Mouse (Mus musculus) hindbrain, embryonic 13.5 days (tissue): ENCODE results near the gene Trp53tg5. TPM values are rescaled to one million over a fixed set of nuclear protein-coding genes. Genes with fewer than 3 reads are reported as not detected.

Source experiments
- ATAC-seq: fragments of 200-750 bp; cut with Nextera tagmentation; 2 replicates; pipeline ENCODE4 v1.8.0; 2017; ENCODE audit warnings: moderate TSS enrichment; ENCODE audit not compliant: low FRiP score
- H3K27ac ChIP-seq: fragments of 300-500 bp; sonication (generic); 2 replicates; pipeline ENCODE4 v1.5.1; 2015; ENCODE audit warnings: inconsistent platforms, mild to moderate bottlenecking, moderate library complexity
- H3K27me3 ChIP-seq: fragments of 300-500 bp; sonication (generic); 2 replicates; pipeline ENCODE4 v1.6.1; 2015; ENCODE audit warnings: mild to moderate bottlenecking, inconsistent platforms
- H3K36me3 ChIP-seq: fragments of 300-500 bp; sonication (generic); 2 replicates; pipeline ENCODE4 v1.6.1; 2015; ENCODE audit warnings: mild to moderate bottlenecking, inconsistent platforms
- H3K4me1 ChIP-seq: fragments of 300-500 bp; sonication (generic); replicated peaks from 2 replicates; pipeline ENCODE4 v1.6.1; 2015; ENCODE audit warnings: inconsistent platforms
- H3K4me2 ChIP-seq: fragments of 300-500 bp; sonication (generic); 2 replicates; pipeline ENCODE4 v1.6.1; 2015; ENCODE audit warnings: inconsistent platforms, mild to moderate bottlenecking, moderate library complexity
- H3K4me3 ChIP-seq: fragments of 300-500 bp; sonication (generic); 2 replicates; pipeline ENCODE4 v1.5.1; 2015; ENCODE audit warnings: mild to moderate bottlenecking, inconsistent platforms
- H3K9ac ChIP-seq: fragments of 300-500 bp; sonication (generic); 2 replicates; pipeline ENCODE4 v1.6.1; 2015; ENCODE audit warnings: mild to moderate bottlenecking, inconsistent platforms
- H3K9me3 ChIP-seq: fragments of 300-500 bp; sonication (generic); 2 replicates; pipeline ENCODE4 v1.6.1; 2016; ENCODE audit warnings: inconsistent platforms
- WGBS: fragments of 180-500 bp; shearing (Covaris S2); methylation state at CpG from one replicate; pipeline ENCODE4 v1.1.7; 2015; 5-methylcytosine and 5-hydroxymethylcytosine counted together
- polyA plus RNA-seq: library from polyadenylated mRNA; unstranded; fragments of >200 nt; fragmentation: Nextera tagmentation; extraction: Ambion mirVana; gene quantifications from 2 replicates; pipeline ENCODE4 v1.2.1, GENCODE M21; 2015

Trp53tg5 gene
- 0.18 TPM in 1 of 2 replicates, not detected in the other for polyA plus RNA-seq

DNA sequence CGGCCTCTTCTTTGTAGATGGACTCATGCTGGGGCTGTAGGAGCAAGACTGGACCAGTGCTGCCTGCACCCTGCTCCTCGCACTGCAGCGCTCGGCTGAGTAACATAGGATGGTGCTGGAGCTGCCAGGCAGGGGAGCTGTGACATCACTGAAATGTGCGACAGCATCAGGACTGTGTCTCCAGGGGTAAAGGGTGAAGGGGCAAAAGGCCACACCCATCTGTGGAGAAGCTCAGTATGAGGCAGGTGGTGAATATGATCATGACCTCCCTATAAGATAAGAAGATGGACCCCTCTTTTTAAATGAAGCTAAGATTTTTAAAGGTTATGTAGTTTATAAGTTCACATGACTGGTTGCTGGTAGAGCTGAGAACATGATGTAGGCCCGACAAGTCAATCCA lies at the start of gene Trp53tg5:
Gene Trp53tg5 (minus strand): TSS at position 101 of the 400 bp plus-strand sequence.
- ATAC-seq = no peak
- Histone ChIP-seq H3K27ac (no peak within 1 kb of the TSS), H3K27me3 (no peaks in the 10 kb centered on the region), H3K9me3 (no peaks in the 10 kb centered on the region), H3K4me3 (no peak within 1 kb of the TSS), H3K9ac (no peak within 1 kb of the TSS), H3K4me1 (no peaks in the 10 kb centered on the region), H3K36me3 (peaks cover 69% of the 10 kb centered on the region), H3K4me2 (no peak within 1 kb of the TSS)
- 89% methylated on average over 6 of the region's 6 CpGs for WGBS

DNA sequence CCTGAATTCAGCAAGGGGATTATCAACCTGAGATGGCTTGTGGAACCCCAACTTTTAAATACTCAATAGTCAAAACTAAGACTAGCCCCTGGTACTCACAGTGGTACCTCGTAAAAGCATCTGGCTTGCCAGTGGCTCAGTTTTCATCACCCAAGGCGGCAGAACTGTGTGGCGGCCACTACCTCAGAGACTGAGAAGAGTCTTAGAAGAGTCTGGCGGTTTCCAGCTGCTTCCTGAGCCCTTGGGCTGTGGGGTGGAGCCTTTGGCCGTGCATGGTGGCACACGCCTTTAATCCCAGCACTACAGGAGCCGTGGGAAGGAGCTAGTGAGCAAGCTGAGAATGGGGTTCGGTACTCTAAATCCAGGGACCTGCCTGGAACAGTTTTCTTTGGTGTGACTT lies 48.8 kb upstream of the Trp53tg5 start:
- Histone ChIP-seq H3K4me1 (peaks cover 9% of the 10 kb centered on the region; the same call in 1 of the 2 replicates), H3K27me3 (peaks cover 4% of the 10 kb centered on the region), H3K4me2 (no peak overlapping the region), H3K4me3 (no peak overlapping the region), H3K9me3 (0 out of 2 replicates have a peak, but pooled peaks cover 8% of the 10 kb centered on the region), H3K9ac (no peak overlapping the region), H3K36me3 (no peaks in the 10 kb centered on the region), H3K27ac (no peak overlapping the region)
- 38% methylated on average over 8 of the region's 8 CpGs for WGBS
- ATAC-seq = no peak

DNA sequence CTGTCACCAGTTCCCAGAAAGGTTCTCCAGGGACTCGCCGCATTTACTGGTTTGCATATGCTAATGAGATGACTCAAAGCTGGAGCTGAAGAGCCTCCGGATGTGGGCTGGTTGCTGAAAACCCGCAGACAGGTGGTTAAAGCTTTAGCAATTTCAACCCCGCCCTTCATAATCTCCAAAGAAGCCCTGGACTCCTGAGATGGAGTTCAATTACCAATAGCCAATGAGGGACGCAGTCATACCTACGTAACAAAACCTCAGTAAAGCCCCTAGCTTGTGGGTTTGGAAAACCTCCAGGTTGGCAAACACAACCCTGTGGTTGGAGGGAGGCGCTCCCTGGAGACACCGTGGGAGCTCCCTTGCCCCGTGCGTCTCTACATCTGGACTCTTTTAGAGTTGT lies 48.3 kb upstream of the Trp53tg5 start:
- 11% methylated on average over 11 of the region's 11 CpGs for WGBS
- no peak for ATAC-seq

DNA sequence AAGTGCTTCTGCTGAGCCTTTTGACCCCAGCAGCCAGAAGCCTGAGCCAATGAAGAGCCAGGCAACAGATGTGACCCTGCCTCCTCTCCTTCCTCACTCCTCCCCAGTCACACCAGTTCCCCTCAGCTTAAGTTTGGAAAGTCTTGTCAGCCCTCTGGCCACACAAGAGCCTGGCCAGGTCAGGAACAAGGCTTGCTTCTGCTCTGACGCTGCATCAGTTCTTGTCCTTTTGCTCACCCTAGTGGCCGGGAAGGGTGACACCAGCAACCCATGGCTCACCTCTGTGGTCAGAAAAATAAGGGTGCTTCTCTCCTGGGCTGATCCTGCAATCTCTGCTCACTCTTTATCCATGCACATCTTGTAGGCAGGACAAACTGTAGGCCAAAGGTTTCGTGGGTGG lies 47.3 kb upstream of the Trp53tg5 start:
- ATAC-seq = no peak
- Histone ChIP-seq H3K27me3 (peaks cover 4% of the 10 kb centered on the region), H3K4me1 (peaks cover 9% of the 10 kb centered on the region; the same call in 1 of the 2 replicates), H3K36me3 (no peaks in the 10 kb centered on the region), H3K4me2 (no peak overlapping the region), H3K9ac (no peak overlapping the region), H3K9me3 (no peaks in the 10 kb centered on the region), H3K4me3 (no peak overlapping the region), H3K27ac (no peak overlapping the region)
- 15% methylated on average over 3 of the region's 3 CpGs for WGBS

More for the DNA sequence above, 48.3 kb upstream of the Trp53tg5 start:
- Histone ChIP-seq H3K36me3 (no peaks in the 10 kb centered on the region), H3K4me2 (no peak overlapping the region), H3K27me3 (peaks cover 4% of the 10 kb centered on the region), H3K9ac (no peak overlapping the region), H3K4me1 (peaks cover 9% of the 10 kb centered on the region; the same call in 1 of the 2 replicates), H3K9me3 (0 out of 2 replicates have a peak, but pooled peaks cover 6% of the 10 kb centered on the region), H3K27ac (no peak overlapping the region), H3K4me3 (no peak overlapping the region)

DNA sequence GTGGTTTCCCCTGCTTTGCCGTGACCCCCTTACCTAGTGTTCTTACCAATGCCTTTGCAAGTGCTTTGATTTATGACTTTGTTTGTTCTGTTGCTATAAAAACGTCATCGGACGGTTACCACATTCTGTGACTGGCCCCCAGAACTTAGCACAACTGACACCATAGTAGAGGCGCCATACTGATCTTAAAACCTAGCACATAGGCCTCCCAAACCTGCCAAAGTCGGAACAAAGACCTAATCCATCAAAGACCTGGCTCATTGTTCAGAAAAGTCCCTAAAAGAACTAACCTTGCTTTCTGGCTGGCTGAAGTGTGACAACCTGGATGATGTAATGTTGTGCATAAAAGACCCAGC lies 45.6 kb upstream of the Trp53tg5 start:
- H3K4me3 ChIP-seq = no peak overlapping the region
- ATAC-seq = no peak

DNA sequence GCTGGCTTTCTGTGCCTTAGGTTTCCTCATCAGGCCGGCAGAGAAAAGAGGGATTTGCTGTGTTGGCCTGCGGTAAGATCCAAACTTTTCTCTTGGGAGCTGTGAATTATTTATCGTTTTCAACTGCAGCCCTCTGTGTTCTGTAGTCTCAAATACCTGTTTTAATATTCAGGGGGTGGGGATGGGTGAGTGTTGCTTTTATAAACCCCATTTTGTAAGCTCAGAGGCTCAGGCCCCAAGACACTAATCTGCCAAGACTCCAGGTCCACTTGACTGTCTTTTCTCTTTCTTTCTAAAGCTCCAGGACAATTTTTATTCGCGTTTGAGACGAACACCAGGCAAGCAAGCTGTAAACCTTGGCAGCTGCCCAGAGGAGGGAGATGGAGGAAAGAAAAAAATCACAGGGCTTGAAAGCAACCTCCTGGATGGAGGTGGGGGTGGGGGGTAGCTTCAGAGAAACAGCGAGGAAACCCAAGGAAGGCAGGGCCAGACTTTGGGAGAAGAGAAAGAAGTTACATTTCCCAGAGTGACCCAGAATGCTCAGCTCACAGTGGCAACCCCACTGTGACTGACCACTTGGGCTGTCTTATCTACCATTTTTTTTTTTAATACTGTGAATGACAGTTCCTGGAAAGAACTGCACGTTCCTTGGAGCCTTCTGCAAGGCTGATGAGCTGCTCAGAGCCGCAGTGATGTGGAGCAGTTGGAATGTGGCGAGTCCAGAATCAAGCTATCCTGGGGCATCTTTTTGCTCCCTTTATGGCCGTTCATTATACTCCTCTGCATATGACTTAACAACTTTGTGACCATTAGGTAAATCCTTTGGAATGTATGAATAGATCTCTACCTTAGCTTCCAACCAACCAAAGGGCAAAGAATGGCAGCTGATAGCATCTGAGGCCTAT lies 45.0 kb upstream of the Trp53tg5 start:
- Histone ChIP-seq H3K27ac (no peak overlapping the region), H3K9ac (no peak overlapping the region), H3K27me3 (peaks cover 4% of the 10 kb centered on the region), H3K4me2 (no peak overlapping the region), H3K4me1 (peaks cover 9% of the 10 kb centered on the region; the same call in 1 of the 2 replicates), H3K4me3 (no peak overlapping the region), H3K9me3 (no peaks in the 10 kb centered on the region), H3K36me3 (no peaks in the 10 kb centered on the region)
- 60% methylated on average over 11 of the region's 11 CpGs for WGBS
- ATAC-seq = no peak

More for the DNA sequence above, 45.6 kb upstream of the Trp53tg5 start:
- Histone ChIP-seq H3K4me1 (peaks cover 9% of the 10 kb centered on the region; the same call in 1 of the 2 replicates), H3K4me2 (no peak overlapping the region), H3K36me3 (no peaks in the 10 kb centered on the region), H3K9me3 (no peaks in the 10 kb centered on the region), H3K27ac (no peak overlapping the region), H3K9ac (no peak overlapping the region), H3K27me3 (peaks cover 4% of the 10 kb centered on the region)
- WGBS = 73% methylated on average over 6 of the region's 6 CpGs

DNA sequence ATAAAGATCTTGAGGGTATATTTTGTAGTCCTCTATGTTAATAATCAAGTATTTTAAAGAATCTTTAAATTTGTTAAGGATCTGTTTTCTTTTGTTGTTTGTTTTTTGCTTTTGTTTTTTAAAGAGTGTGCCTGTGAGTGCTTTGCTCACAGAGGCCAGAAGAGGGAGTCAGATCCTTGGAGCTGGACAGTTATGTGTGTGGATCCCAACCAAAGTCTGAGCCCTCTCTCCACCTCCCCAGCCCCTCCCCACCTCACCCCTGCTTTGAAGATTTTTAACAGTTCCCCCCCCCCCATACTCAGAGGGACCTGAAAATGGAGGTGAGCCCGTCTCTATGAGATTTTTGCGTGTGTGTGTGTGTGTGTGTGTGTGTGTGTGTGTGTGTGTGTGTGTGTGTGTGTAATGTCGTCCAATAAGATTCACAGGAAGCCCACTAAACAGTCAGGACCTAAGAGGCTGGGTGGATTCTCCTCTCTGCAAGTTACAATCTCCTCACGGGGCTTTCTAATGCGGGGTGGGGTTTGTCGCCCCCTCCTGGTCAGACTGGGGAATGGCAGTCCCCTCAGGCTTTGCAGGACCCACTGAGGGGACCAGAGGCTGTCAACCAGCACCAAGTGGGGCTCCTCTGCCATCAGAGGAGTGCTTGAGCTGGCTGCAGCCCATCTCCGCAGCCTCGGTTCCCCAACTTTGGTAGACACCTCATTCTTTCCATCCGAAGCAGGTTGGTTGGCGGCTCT lies 44.1 kb upstream of the Trp53tg5 start:
- Histone ChIP-seq H3K36me3 (no peaks in the 10 kb centered on the region), H3K4me3 (no peak overlapping the region), H3K4me1 (peaks cover 9% of the 10 kb centered on the region; the same call in 1 of the 2 replicates), H3K27ac (no peak overlapping the region), H3K27me3 (peaks cover 4% of the 10 kb centered on the region), H3K9ac (no peak overlapping the region), H3K9me3 (no peaks in the 10 kb centered on the region), H3K4me2 (no peak overlapping the region)
- ATAC-seq = no peak
- WGBS = 33% methylated on average over 10 of the region's 10 CpGs

DNA sequence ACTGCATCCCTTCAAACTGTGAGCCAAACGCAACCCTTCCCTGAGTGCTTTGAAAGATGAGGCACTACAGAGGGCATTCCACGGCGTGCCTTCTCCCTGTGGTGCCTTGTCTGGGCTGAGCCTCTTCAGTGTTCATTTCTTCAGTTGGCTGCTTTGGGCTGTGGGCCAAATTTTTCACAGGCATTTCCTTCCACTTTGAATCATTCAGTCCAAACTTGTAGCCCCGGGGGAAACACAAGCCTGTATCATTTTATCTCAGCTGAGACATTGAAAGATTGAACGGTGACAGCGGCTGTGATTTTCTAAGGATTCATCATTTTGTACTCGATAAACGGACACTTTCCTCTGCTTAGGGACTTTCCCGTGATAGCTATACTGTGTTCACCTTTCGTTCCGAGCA lies 43.1 kb upstream of the Trp53tg5 start:
- no peak overlapping the region for H3K4me2 ChIP-seq
- H3K4me3 ChIP-seq = no peak overlapping the region
- no peaks in the 10 kb centered on the region for H3K9me3 ChIP-seq
- no peak overlapping the region for H3K27ac ChIP-seq
- no peak overlapping the region for H3K9ac ChIP-seq
- no peaks in the 10 kb centered on the region for H3K36me3 ChIP-seq
- WGBS = 90% methylated on average over 11 of the region's 11 CpGs
- H3K27me3 ChIP-seq = no peaks in the 10 kb centered on the region; the same call in 1 of the 2 replicates
- ATAC-seq = no peak
- H3K4me1 ChIP-seq = 0 out of 2 replicates have a peak, but pooled peaks cover 1% of the 10 kb centered on the region

DNA sequence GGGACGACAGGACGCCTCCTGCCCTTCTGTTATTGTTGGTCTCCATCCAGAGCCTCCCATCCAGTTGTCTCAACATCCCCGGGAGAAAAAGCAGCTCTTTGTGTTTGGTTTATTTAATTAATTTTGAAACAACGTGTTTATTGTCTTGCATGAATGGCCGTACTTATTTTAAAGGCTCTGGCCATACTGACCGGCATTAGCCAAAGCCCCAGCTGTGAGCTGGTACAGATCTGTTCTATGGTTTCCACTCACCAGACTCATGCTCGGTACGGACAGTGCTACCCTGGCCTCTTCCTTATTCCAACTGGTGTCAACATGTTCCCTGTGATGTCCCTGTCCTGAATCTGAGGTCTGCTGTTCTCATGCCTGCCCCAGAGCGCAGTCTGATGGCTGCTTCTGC lies 42.4 kb upstream of the Trp53tg5 start:
- no peaks in the 10 kb centered on the region for H3K4me1 ChIP-seq
- no peak overlapping the region for H3K27ac ChIP-seq
- no peak overlapping the region for H3K4me3 ChIP-seq
- no peaks in the 10 kb centered on the region; the same call in 1 of the 2 replicates for H3K27me3 ChIP-seq
- H3K9ac ChIP-seq = no peak overlapping the region
- WGBS = 79% methylated on average over 9 of the region's 9 CpGs
- no peaks in the 10 kb centered on the region for H3K36me3 ChIP-seq
- no peak overlapping the region for H3K4me2 ChIP-seq
- no peak for ATAC-seq
- no peaks in the 10 kb centered on the region for H3K9me3 ChIP-seq

DNA sequence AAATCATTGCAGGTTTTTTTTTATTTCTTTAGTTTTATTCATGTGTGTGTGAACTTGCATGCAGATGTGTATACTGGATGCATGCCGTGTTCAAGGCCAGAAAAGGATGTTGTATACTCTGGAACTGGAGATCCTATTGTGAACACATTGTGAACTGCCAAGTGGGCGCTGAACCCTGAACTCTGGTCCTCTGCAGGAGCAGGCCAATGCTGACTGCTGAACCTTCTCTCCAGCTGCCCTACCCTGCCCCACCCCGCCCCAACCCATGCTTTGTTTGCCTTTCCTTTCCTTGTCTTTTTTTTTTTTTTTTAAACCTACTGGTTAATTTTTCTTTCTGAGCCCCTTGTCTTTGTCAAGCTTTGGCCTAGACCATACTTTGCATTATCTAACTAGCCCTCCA lies 41.4 kb upstream of the Trp53tg5 start:
- H3K36me3 ChIP-seq = no peaks in the 10 kb centered on the region
- H3K27me3 ChIP-seq = no peaks in the 10 kb centered on the region
- ATAC-seq = no peak
- H3K9me3 ChIP-seq = no peaks in the 10 kb centered on the region
- no peak overlapping the region for H3K4me3 ChIP-seq
- no peaks in the 10 kb centered on the region for H3K4me1 ChIP-seq
- WGBS = 83% methylated on average over 3 of the region's 3 CpGs
- H3K4me2 ChIP-seq = no peak overlapping the region
- H3K9ac ChIP-seq = no peak overlapping the region
- no peak overlapping the region for H3K27ac ChIP-seq

DNA sequence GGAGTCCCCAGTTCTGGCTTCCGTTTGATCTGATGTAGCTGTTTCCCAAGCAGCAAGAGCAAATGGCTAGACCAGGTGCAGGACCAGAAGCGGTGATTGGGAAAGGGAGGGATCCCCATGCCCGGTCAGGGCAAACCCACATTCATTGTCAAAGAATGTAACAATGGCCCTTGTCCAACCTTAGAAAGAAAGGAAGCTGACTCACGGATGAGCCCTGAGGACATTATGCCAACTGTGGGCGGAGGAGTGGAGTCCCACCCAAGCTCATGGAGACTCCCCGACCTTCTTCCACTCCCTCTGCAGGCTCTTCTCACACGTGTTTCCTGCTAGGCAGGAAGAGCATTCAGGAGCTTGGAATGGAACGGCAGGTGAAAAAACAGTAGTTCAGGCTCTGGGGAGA lies 39.9 kb upstream of the Trp53tg5 start:
- Histone ChIP-seq H3K4me3 (no peak overlapping the region), H3K4me2 (no peak overlapping the region), H3K27me3 (no peaks in the 10 kb centered on the region), H3K9me3 (no peaks in the 10 kb centered on the region), H3K36me3 (peaks cover 6% of the 10 kb centered on the region), H3K9ac (no peak overlapping the region), H3K4me1 (no peaks in the 10 kb centered on the region), H3K27ac (no peak overlapping the region)
- 78% methylated on average over 8 of the region's 8 CpGs for WGBS
- ATAC-seq = no peak

DNA sequence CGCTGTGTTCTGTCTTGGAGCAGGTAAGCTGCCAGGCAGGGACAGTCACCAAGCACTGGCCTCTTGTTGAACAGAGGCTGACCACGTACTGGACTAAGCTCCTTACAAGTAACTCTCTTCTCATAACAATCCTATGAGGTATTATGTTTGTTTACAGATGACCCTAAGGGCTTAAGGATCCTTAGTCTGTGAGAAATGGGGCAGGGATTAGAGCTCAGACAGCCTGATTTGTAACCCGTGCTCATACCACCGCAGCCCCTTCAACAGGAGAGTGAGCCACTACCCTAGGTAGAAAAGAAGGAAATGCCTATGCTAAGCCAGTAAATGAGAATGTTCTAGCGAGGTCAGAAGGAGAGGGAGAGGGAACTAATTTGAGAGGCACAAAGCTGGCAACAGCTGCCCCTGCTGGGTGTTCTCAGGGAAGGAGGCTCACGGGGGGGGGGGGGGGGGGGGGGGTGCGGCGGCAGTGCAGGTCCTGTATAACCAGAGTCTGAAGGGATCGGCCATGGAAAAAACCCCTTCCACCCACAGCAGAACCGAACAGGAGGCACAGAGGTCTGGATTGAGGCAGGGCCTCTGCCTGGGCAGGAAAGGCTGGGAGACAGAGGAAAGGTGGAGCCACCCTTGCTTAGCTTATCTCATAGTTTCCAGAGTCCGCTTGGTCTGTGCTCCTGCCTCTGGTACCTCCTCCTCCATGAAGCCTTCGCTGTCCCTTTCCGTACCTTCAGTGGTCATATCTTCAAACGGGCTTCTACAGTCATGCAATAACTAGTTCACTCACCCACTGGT lies 38.8 kb upstream of the Trp53tg5 start:
- ATAC-seq = no peak
- no peak overlapping the region for H3K9ac ChIP-seq
- H3K27ac ChIP-seq = no peak overlapping the region
- WGBS = 74% methylated on average over 12 of the region's 14 CpGs
- H3K9me3 ChIP-seq = no peaks in the 10 kb centered on the region
- H3K4me3 ChIP-seq = no peak overlapping the region
- H3K4me2 ChIP-seq = no peak overlapping the region
- H3K36me3 ChIP-seq = peaks cover 9% of the 10 kb centered on the region
- H3K4me1 ChIP-seq = no peaks in the 10 kb centered on the region
- no peaks in the 10 kb centered on the region for H3K27me3 ChIP-seq
